Mouse (Mus musculus) mouse trophoblast stem cell (cell line): Measurements from ENCODE around the gene Hspg2.

Experiments
- in situ Hi-C, 2 experiments: fragments of 300-500 bp; cut with MseI, MboI; formaldehyde crosslinking; loops; 2 replicates in 1 of 2; 3 replicates in 1 of 2; pipeline ENCODE4 v1.15.1; 2025

Hspg2 gene

DNA sequence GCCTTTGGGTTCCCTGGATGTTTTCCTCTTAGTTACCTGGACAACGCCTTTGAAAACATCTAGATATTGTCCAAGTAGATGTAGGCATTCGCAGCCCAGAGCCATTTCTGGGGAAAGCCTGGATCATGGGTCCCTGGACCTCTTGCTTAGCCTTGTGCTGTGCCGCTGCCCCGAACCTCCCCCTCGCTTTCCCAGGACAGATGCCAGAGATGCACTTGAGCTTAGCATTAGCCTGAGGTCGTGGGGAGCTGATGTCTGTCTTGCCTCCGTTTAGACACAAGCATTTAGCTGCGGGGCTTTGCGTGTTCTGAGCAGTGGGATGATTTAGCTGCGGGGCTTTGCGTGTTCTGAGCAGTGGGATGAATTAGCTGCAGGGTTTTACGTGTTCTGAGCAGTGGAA lies 31.6 kb downstream of the Hspg2 start:
- in situ Hi-C loops, result no loop called here

DNA sequence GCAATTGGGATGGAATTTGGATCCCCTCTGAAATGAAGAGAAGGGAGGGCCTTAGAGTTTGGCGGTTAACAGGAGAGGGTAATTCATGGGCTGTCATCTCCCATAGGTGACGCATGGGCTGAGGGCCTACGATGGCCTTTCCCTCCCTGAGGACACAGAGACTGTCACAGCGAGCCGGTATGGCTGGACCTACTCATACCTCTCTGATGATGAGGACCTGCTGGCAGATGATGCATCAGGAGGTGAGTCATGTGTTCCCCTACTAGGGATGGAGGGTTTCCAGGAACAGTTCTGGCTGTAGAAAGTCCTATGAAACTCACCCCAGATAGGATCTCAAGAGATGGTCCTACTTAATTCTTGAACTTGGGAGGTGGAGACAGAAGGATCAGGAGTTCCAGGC lies 32.4 kb downstream of the Hspg2 start:
- in situ Hi-C loops, result no loop called here

DNA sequence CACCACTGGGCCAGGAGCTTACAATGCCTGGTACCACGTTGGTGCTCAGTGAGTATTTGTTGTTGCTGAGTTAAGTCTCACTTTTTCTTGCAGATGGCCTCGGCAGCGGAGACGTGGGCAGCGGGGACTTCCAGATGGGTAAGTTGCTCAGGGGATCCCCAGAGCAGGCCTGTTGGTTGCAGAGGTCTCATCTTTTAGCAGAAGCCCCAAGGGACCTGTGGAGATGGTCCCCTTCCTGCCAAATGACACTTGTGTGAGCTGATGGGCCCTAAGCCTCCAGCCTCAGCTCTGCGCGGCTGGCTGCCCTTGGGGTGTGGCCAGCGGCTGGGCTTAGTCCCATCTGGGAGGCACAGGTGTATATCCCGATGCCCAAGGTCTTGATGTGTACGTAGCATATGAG lies 33.6 kb downstream of the Hspg2 start:
- in situ Hi-C loops, result no loop called here

DNA sequence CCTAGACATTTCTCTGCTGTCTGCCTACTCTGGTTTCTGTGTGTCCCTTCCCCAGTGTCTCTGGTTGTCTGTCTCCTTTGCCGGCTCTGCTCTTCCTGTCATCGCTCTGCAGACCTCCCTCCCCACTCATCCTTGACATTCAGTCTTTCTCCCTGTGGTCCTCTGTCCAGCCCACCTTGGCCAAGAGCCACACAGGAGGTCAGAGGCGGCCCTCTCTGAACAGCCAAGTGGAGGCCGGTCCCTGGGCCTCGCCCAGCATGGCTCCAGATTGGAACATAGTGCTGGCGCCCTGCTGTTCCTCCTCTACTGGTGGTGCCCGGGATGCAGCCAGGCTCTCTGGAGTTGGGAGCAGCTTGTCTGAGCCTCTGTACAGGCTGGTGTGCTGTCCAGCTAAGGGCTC lies 34.2 kb downstream of the Hspg2 start:
- in situ Hi-C loops, result no loop called here

DNA sequence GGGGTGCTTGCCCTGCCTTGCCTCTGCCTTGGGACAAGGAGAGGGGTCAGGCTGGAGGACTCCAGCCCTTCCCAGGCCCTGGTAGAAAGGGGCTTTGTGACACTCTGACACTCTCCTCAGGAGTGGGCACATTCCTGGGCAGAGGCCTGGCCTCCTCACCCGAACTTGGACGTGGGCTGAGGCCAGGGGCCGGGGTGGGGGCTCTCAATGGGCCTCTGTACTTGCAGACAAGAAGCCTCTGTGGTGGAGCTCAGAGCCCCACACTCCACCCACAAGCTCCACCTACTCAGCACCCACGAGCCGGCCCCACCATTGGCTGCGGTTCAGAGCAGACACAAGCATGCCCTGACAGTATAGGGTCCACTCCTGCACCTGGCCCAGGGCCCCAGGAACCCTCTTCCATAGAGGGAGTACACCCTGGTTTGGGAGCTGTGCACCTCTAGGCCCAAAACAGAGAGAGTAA lies 35.0 kb downstream of the Hspg2 start:
- in situ Hi-C loops, result no loop called here

DNA sequence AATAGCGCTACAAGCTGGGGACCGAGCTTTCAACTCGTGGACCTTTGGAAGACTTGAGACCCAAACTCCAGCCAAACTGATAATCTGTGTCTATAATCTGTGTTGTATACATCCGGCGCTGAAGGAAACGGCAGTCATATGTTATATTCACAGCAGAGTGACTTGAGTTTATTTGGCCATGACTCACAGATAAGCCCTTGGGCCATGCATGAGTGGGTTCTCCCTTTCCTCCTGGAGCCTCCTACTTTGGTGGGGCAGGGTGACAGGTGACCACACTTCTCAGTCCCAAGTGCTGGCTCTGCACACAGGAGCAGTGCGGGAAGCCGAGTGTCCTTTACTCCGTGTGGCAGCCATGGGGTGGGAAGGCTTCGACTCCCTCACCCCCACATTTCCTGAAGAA lies 38.1 kb downstream of the Hspg2 start:
- in situ Hi-C loops, result no loop called here

DNA sequence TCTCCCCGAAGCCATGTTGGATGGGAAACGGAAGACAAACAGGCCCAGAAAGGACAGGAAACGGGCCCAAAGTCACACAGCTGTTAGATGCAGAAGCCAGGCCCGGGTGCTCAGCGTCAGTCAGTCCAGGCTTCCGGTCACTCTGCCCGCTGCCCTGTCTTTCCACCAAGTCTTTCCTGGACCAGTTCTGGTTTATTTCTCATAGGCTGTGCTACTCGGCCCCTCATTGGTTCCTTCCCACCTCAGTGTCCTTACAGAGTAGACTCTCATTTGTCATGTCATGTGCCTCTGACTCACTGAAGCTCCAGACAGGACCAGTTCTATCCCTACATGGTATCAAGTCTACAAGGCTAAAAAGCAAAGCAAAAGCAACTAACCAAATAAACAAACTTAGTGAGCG lies 41.0 kb downstream of the Hspg2 start:
- in situ Hi-C loops, result no loop called here

DNA sequence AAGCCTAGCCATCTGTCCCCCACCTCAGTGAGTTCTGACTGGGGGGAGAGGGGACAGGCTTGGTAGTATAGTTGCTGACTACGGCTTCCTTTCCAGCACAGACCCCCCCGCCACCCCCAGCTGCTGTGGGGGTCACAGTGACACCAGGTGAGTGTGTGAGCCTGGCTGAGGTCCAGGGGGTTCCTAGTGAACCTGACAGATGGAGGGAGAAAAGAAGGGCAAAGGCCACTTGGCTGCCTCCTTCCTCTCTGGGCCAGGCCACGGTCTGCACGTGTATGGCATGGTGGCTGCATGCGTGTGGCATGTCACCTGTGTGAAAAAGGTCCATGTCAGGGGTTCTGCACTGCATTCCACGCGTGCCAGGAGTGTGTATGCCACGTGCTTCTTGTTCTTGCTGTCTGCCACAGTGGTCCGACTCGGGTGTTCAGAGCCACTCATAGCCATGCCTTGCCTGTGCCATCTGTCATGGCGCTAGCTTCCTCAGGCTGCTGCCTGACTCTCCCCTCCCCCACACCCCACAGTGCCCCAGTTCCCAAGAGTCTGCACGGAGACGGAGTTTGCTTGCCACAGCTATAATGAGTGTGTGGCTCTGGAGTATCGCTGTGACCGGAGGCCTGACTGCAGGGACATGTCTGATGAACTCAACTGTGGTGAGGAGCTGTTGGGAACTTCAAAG lies 41.6 kb downstream of the Hspg2 start:
- in situ Hi-C loops, result no loop called here

DNA sequence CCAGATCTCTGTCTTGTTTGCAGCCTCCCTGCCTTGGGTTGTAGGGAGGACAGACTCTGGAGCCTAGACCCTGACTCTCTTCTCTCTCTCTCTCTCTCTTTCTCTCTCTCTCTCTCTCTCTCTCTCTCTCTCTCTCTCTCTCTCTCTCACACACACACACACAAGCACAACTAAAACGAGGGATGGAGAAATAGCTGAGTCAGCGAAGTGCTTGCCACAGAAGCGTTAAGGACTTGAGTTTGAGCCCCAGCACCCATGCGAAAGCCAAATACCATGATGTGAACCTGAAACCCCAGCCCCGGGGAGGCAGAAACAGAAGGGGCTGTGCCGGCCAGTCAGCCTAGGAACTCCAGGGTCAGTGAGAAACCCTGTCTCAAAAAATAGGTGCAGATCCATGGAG lies 44.3 kb downstream of the Hspg2 start:
- in situ Hi-C loops, result no loop called here

DNA sequence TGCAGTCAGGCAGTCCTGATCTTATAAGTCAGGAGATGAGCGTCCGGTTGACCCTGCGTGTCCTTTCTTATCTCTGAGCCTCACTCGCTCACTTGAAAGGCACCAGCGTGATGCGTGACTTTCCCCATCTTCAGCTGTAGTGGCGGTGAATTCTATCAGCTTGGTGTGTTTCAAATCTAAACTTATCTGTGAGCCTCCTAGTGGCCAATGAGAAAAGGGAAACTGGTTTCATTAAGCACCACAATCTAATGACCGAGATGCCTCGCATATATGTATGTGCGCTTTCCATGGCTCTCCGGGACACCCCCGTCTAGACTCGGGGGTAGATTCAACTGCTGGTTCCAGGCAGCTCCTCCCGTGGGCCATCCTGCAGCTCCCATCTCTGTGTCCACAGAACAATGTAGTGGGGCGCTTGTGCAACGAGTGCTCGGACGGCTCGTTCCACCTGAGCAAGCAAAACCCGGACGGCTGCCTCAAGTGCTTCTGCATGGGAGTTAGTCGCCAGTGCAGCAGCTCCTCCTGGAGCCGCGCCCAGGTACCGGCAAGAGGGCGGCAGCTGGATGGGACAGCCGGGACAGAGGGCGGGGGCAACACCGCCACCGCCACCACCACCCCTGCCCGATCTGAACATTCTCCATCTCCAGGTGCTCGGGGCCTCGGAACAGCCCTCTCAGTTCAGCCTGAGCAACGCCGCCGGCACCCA lies 49.6 kb downstream of the Hspg2 start:
- in situ Hi-C loops, result no loop called here

DNA sequence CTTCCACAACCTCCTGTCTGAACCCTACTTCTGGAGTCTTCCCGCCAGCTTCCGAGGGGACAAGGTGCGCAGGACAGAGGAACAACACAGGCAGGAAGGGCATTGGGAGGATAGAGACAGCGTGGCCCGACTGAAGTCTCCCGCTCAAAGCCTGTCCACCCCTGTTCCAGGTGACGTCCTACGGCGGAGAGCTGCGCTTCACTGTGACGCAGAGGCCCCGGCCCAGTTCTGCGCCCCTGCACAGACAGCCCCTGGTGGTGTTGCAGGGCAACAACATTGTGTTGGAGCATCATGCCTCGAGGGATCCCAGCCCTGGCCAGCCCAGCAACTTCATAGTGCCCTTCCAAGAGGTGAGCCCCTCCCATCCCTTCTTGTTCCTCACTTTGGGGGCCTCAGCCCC lies 50.2 kb downstream of the Hspg2 start:
- in situ Hi-C loops, result no loop called here

DNA sequence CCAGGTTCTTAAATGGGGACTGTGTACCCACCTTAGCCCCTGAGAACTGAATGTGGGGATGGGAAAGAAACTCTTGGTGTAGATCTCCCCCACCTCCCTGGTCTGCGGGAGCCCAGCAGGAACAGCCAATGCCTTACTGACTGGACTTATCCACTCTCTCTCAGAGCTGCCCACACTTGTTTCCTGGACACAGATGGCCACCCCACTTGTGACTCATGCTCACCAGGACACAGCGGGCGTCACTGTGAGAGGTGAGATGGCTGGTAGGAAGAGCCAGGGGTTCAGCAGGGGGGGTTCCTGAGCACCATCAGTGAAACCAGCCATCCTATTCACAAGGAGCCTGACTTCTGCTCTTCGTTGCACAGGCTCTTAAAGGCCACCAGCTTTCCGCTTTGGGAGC lies 51.8 kb downstream of the Hspg2 start:
- in situ Hi-C loops, result no loop called here

DNA sequence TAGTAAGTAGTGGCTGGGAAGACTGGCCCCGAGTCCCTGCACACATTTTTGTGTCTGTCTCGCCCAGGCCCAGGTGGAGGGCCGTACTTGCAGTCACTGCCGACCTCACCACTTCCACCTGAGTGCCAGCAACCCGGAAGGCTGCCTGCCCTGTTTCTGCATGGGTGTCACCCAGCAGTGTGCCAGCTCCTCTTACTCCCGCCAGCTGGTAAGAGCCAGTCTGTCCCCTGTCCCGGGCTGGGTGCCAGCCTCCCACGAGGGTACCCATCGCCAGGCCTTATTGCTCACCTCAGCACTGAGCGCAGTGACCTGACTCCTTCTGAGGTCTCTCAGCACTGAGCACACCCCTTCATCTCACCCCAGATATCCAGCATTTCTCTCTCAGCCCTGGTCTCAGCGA lies 53.4 kb downstream of the Hspg2 start:
- in situ Hi-C loops, result no loop called here

DNA sequence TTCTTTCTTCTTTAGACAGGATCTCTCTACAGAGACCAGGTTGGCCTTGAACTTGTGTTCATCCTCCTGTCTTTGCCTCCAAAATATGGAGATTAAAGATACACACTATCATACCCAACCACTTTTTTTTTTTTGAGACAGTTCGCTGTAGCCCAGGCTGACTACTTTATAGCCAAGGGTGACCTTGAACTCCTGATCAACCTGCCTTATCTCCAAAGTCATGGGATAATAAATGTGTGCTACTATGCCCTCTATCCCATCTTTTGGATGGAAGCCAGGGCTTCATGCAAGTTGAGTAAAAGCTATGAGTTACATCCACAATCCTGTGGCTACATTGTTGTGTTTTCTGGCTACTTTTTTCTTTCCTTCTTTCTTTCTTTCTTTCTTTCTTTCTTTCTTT lies 56.9 kb downstream of the Hspg2 start:
- in situ Hi-C loops, result no loop called here

DNA sequence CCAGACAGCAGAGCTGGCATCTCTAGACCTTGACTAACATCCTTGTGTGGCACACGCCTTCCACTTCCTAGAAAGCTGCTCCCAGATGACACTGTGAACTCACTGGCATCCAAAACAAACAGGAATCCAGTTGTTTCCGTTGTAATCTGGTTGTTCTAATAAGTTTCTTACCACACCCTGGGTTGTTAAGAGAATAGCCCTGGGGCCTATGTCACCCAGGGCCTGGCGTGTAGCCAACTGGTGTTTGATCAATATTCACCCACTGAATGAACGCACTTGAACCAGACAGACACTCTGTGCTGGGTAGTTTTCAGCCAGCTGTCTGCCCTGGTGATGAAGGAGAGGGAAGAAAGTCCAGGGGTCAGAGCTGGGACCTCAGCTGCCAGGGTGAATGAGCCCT lies 58.8 kb downstream of the Hspg2 start:
- in situ Hi-C loops, result no loop called here

DNA sequence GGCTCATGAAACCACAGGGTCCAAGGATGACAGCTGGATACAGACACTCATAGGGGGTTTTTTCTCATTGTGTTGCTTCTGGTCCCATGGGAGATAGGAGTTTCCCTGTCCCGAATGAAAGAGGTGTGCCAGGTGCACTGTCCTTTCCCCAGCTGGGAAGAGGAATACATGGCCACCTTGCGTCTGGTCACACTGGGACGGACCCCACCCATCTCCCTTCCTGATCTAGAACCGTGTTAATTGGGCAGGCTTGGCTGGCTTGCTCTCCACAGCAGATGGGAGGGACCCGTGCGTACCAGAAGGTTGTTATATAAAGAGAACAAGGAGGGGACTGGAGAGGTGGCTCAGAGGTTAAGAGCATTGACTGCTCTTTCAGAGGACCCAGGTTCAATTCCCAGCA lies 59.3 kb downstream of the Hspg2 start:
- in situ Hi-C loops, result no loop called here

DNA sequence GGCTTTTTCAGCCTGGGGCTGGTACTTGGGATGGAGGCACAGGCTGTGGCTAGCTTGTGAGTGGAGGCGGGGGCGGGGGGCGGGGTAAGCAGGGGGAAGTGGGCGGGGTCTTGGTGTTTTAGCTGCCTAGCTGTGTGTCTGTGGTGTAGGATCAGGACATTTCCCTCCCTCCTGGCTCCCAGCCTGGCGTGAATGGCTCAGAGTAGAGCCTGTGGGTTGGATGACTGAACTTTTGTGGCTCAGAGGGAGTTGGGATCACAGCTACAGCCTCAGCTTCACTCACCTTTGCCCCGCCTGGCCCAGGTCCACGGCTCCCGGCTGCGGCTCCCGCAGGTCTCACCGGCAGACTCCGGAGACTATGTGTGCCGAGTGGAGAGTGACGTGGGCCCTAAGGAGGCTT lies 71.8 kb downstream of the Hspg2 start:
- in situ Hi-C loops, result no loop called here

DNA sequence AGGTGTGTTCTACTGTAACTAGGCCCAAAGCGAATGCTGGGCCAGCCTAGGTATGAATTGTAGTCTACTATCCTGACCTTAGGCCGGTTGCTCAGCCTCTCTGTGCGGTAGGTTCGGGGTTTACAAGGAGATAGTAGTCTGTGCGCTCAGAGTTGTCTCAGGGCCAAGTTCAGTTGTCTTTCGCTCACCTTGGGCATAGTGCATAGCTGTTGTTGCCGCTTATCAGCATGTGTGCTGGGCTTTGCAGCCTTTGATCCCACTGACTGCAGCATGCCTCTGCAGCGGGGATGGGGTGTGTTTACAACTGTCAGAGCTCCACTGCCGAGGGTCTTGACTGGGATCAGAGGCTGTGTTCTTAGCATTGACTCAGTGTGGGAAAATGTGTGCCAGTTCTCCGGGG lies 74.4 kb downstream of the Hspg2 start:
- in situ Hi-C loops, result no loop called here

DNA sequence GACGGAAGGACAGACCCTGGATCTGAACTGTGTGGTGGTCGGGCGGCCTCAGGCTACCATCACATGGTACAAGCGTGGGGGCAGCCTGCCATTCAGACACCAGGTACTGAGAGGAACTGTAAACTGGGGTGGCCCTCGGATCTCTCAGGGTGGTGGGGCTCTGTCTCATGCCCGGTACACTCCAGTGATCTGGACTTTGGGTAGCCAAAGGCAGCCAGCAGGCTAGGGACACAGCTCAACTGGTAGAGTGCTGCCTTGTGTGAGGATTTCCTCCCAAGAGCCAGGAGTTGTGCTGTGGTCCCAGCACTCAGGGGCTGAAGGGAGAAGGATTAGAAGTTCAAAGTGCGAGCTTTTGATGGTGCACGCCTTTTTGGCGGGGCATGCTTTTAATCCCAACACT lies 77.0 kb downstream of the Hspg2 start:
- in situ Hi-C loops, result no loop called here

DNA sequence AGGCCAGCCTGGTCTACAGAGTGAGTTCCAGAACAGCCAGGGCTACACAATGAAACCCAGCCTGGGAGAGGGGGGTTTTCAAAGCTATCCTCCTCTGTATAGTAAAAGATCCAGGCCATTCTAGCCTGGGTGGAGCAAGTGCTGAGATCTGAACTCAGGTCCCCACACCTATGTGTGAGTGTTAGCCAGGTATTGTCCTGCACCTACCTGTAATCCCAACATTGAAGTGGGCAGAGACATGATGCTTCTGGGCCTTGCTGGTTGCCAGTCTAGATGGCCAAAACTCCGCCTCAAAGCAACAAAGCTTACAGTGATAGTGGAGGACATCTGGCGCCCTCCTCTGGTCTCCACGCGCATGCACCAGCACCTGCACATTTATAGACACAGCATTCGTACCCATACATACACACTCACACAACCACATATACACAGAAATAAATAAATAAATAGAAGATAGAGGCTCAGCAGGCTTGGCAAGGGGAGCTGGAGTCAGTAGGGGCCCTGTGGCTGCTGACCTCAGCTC lies 77.5 kb downstream of the Hspg2 start:
- in situ Hi-C loops, result no loop called here

DNA sequence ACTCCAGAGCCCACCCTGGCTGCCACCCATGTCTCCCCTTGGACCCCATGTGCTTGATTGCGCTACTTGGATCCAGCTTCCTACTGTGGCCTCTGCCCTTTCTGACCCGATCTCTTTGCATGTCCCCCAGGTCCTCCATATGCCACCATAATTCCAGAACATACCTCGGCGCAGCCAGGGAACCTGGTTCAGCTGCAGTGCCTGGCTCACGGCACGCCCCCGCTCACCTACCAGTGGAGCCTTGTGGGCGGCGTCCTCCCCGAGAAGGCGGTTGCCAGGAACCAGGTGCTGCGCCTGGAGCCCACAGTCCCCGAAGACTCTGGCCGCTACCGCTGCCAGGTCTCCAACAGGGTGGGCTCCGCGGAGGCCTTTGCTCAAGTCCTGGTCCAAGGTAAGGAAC lies 84.9 kb downstream of the Hspg2 start:
- in situ Hi-C loops, result no loop called here

DNA sequence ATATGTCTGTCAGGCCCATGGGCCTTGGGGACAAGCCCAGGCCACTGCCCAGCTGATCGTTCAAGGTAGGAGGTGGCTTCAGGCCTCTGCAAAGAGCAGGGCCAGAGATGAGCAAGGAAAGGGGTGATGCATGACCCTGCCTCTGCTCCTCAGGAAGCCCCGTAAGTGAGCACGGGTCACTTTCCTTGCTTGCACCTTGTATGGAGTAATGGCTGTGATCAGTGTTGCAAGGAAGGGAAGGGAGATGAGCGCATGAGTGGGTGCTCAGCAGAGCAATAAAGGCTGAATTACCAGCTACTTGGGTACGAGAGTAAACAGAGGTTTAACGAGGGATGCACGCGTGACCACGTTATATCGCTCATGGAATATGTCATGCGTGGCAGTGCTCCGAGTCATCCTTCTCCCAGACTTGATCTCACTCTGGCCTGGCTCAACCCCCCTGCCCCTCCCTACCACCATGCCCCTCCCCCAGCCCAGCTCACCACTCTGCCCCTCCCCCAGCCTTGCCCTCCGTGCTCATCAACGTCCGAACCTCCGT lies 88.2 kb downstream of the Hspg2 start:
- in situ Hi-C loops, result no loop called here

DNA sequence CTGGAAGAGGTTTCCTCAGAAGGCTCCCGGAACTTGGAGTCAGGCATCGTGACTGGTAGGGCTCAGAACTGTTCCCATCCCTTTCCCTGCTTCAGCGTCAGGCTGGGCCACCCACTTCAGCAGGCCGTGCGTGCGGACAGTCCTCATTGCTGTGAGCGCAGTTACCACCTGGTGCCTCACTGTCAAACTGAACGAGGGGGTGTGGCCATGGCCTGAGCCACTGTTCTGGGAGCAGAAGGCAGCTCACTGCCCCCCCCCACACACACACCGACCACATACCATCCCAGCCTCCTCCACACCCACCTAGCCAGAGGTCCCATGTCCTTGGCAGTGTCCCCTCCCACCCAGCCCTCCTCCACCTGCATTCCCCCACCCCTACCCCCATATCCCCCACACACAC lies 101.3 kb downstream of the Hspg2 start:
- in situ Hi-C loops, result no loop called here
